Mouse (Mus musculus) heart, adult 2 months (tissue): ENCODE data around the gene Pi4kb.

Experiments used
- CTCF ChIP-seq: fragments of 200-600 bp; IDR thresholded peaks from 2 replicates; pipeline ENCODE4 v1.8.1; 2022; ENCODE audit warnings: antibody characterized with exemption, mild to moderate bottlenecking, moderate library complexity
- EP300 ChIP-seq: fragments of 200-500 bp; IDR thresholded peaks from 2 replicates; pipeline ENCODE4 v1.6.1; 2011; ENCODE audit warnings: low read depth, low read length, control low read depth; ENCODE audit not compliant: insufficient read depth
- POLR2A ChIP-seq: fragments of 200-500 bp; IDR thresholded peaks from 2 replicates; pipeline ENCODE4 v1.6.1; 2011; ENCODE audit warnings: mild to moderate bottlenecking, low read depth, low read length, control low read depth; ENCODE audit not compliant: insufficient read depth

DNA sequence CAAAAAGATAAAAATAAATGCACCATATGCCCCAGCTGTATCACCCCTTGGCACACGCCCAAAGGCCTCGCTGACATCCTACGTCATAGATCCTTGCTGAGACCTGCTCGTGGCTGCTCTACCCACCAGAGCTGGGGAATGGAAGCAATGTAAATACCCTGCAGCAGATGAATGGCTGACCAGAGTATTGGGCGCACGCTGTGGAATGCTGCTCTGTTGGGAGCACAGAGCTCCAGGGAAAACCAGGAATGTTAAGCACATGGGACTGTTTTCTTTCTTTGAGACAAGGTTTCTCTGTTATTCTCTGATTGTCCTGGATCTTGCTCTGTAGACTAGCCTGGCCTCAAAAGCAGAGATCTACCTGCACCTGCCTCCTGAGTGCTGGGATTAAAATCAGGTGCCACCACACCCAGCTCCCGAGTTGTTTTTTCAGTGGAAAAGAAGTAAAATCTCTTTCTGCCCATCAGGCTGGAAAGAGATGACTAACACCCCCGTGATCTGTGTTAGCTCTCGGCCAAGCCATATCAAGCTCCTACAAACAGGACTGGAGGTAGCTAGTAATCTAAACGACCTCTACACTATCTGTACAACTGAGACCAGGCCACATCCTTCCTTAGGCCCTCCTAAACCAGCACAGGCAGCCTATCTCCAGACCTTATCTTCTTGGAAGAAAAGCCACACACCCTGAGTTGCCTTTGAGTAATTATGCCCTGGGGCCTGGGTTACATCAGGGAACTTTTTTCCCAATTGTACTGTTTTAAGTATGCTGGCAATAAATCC is 80.1 kb downstream of the Pi4kb start:
- no peak for TF ChIP-seq POLR2A
- no peak for TF ChIP-seq CTCF
- no peak for TF ChIP-seq EP300
